In the genomic region with DNA sequence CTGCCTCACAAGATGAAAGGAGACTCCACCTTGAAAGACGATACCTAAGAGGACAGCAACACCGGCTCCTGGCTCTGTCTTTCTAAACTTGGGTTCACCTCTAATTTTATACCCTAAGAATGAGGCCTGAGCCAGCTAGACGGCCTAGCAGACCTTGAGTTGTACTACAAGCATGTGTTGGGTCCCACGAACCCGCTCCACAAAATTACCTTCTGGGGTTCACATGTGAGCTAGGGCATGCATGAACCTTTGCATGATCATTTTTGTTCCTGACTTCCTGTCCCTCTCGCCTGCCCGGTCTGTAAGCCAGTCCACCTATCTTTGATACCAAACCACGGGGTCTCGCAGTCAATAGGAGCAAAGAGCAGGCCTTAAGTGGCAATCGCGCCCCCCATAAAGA, we compare ENCODE assay signal across 8 mouse cellular contexts. TPM values are rescaled to one million over a fixed set of nuclear protein-coding genes. Genes with fewer than 3 reads are reported as not detected.
DNase-seq lines count a peak whose midpoint lies in the region; ATAC-seq and TF ChIP-seq lines count a peak whose summit lies in the region.

No protein-coding gene starts in this region.

- intact Hi-C loops in gastrocnemius, adult 2 months (cut with DNase I), result loop anchor here (5.0 kb wide), 1 partner anchor 105 kb away; no protein-coding TSS in a partner anchor

- 5% methylated on average over 11 of the region's 11 CpGs for WGBS in embryonic facial prominence, embryonic 14.5 days
- WGBS in limb, embryonic 15.5 days, result 2% methylated on average over 11 of the region's 11 CpGs
- WGBS in stomach, embryonic 15.5 days, result 3% methylated on average over 11 of the region's 11 CpGs

- peaks cover 34% of the 10 kb centered on the region for H3K36me3 ChIP-seq in embryonic facial prominence, embryonic 14.5 days (ENCODE audit: control insufficient read depth, insufficient read depth, low read length)
- peaks cover 38% of the 10 kb centered on the region for H3K36me3 ChIP-seq in limb, embryonic 15.5 days
- peaks cover 25% of the 10 kb centered on the region for H3K36me3 ChIP-seq in stomach, embryonic 15.5 days

- DNase-seq in gastrocnemius, adult 2 months, result no peak
- DNase-seq in gastrocnemius, postnatal 25 days, result no peak
- peak; percentile 17 to 26 for DNase-seq in B cell, adult 2 months
- DNase-seq in embryonic facial prominence, embryonic 14.5 days (ENCODE audit: low spot score), result no peak
- DNase-seq in adrenal gland, adult 18-20 months (ENCODE audit: low spot score in 2 of 2), result no peak
- DNase-seq in ovary, adult 18-20 months (ENCODE audit: low spot score), result no peak

- peaks cover 9% of the 10 kb centered on the region for H3K4me1 ChIP-seq in embryonic facial prominence, embryonic 14.5 days (ENCODE audit: control insufficient read depth, insufficient read depth, low read length)
- peaks cover 10% of the 10 kb centered on the region for H3K4me1 ChIP-seq in limb, embryonic 15.5 days
- peaks cover 10% of the 10 kb centered on the region; the same call in 1 of the 2 replicates for H3K4me1 ChIP-seq in stomach, embryonic 15.5 days

- peak overlapping the region; percentile 89 for H3K4me3 ChIP-seq in gastrocnemius, adult 2 months
- H3K4me3 ChIP-seq in embryonic facial prominence, embryonic 14.5 days (ENCODE audit: low read depth, low read length), result peak overlapping the region; percentile 72
- H3K4me3 ChIP-seq in limb, embryonic 15.5 days, result peak overlapping the region; percentile 71
- peak overlapping the region; percentile 64 for H3K4me3 ChIP-seq in stomach, embryonic 15.5 days (replicated peaks)

- H3K9me3 ChIP-seq in embryonic facial prominence, embryonic 14.5 days (ENCODE audit: control insufficient read depth, low read length), result no peaks in the 10 kb centered on the region
- H3K9me3 ChIP-seq in limb, embryonic 15.5 days, result no peaks in the 10 kb centered on the region
- H3K9me3 ChIP-seq in stomach, embryonic 15.5 days, result no peaks in the 10 kb centered on the region

- peak overlapping the region; percentile 76 for H3K9ac ChIP-seq in embryonic facial prominence, embryonic 14.5 days (ENCODE audit: low read depth, low read length)
- H3K9ac ChIP-seq in limb, embryonic 15.5 days, result peak overlapping the region; percentile 39
- H3K9ac ChIP-seq in stomach, embryonic 15.5 days, result peak overlapping the region; percentile 27

- no peak for TF ChIP-seq CTCF in gastrocnemius, adult 2 months (IDR thresholded peaks at IDR 0.05)

- no peak for ATAC-seq in embryonic facial prominence, embryonic 14.5 days (ENCODE audit: low read depth)
- no peak for ATAC-seq in limb, embryonic 15.5 days (ENCODE audit: insufficient number of reproducible peaks, low FRiP score, low TSS enrichment, low read depth)
- ATAC-seq in stomach, embryonic 15.5 days (ENCODE audit: insufficient read depth, low FRiP score, low read depth), result no peak

- H3K27me3 ChIP-seq in embryonic facial prominence, embryonic 14.5 days (replicated peaks; ENCODE audit: control insufficient read depth, insufficient read depth, low read length), result no peaks in the 10 kb centered on the region
- no peaks in the 10 kb centered on the region for H3K27me3 ChIP-seq in limb, embryonic 15.5 days
- H3K27me3 ChIP-seq in stomach, embryonic 15.5 days (replicated peaks), result no peaks in the 10 kb centered on the region

- H3K4me2 ChIP-seq in embryonic facial prominence, embryonic 14.5 days (ENCODE audit: low read depth, low read length), result peak overlapping the region; percentile 61
- peak overlapping the region; percentile 68 for H3K4me2 ChIP-seq in limb, embryonic 15.5 days
- H3K4me2 ChIP-seq in stomach, embryonic 15.5 days, result peak overlapping the region; percentile 78

- H3K27ac ChIP-seq in gastrocnemius, adult 2 months, result peak overlapping the region; percentile 91
- peak overlapping the region; percentile 70 for H3K27ac ChIP-seq in embryonic facial prominence, embryonic 14.5 days (replicated peaks; ENCODE audit: low read depth, low read length)
- H3K27ac ChIP-seq in limb, embryonic 15.5 days, result peak overlapping the region; percentile 57
- H3K27ac ChIP-seq in stomach, embryonic 15.5 days, result peak overlapping the region; percentile 51

RNA-seq across cellular contexts. Expression of gene Gm20390, which starts 0.7 kb away (rescaled TPM):
- 10 to 100 TPM in 1 of 2 experiments, 1 to 10 TPM in 1; 2.8 to 13.0 TPM for total RNA-seq in gastrocnemius, adult 2 months (2021)
- 10 to 100 TPM; 17.4 to 19.1 TPM for total RNA-seq in gastrocnemius, postnatal 25 days (2021)
- polyA plus RNA-seq in embryonic facial prominence, embryonic 14.5 days (2014; fragmentation: Nextera tagmentation; extraction: Ambion mirVana), result 365 and 376 TPM in 2 replicates
- 341 and 347 TPM in 2 replicates for polyA plus RNA-seq in limb, embryonic 15.5 days (2015; fragmentation: Nextera tagmentation; extraction: Ambion mirVana)
- polyA plus RNA-seq in stomach, embryonic 15.5 days (2015; fragmentation: Nextera tagmentation; extraction: Ambion mirVana), result 345 and 399 TPM in 2 replicates
- total RNA-seq in adrenal gland, adult 18-20 months (2021), result 10 to 100 TPM; 72.2 to 90.6 TPM

RNA-seq across cellular contexts. Expression of gene Nme1, which starts 0.9 kb away (rescaled TPM):
- total RNA-seq in gastrocnemius, adult 2 months (2021), result 10 to 100 TPM; 13.0 to 22.7 TPM
- total RNA-seq in gastrocnemius, postnatal 25 days (2021), result 10 to 100 TPM; 14.7 to 22.5 TPM
- 143 TPM in 2 replicates for polyA plus RNA-seq in embryonic facial prominence, embryonic 14.5 days (2014; fragmentation: Nextera tagmentation; extraction: Ambion mirVana)
- 109 and 113 TPM in 2 replicates for polyA plus RNA-seq in limb, embryonic 15.5 days (2015; fragmentation: Nextera tagmentation; extraction: Ambion mirVana)
- 147 and 174 TPM in 2 replicates for polyA plus RNA-seq in stomach, embryonic 15.5 days (2015; fragmentation: Nextera tagmentation; extraction: Ambion mirVana)
- total RNA-seq in adrenal gland, adult 18-20 months (2021), result 10 to 100 TPM; 37.7 to 42.8 TPM

RNA-seq across cellular contexts. Expression of gene Nme2, which starts 11.3 kb away (rescaled TPM):
- total RNA-seq in gastrocnemius, adult 2 months (2021), result 100 to 1,000 TPM; 611 to 700 TPM
- total RNA-seq in gastrocnemius, postnatal 25 days (2021), result 100 to 1,000 TPM; 496 to 573 TPM
- 336 and 395 TPM in 2 replicates for polyA plus RNA-seq in embryonic facial prominence, embryonic 14.5 days (2014; fragmentation: Nextera tagmentation; extraction: Ambion mirVana)
- 322 and 365 TPM in 2 replicates for polyA plus RNA-seq in limb, embryonic 15.5 days (2015; fragmentation: Nextera tagmentation; extraction: Ambion mirVana)
- 266 and 295 TPM in 2 replicates for polyA plus RNA-seq in stomach, embryonic 15.5 days (2015; fragmentation: Nextera tagmentation; extraction: Ambion mirVana)
- 100 to 1,000 TPM; 444 to 476 TPM for total RNA-seq in adrenal gland, adult 18-20 months (2021)

RNA-seq across cellular contexts. Expression of gene Spag9, which starts 28.5 kb away (rescaled TPM):
- total RNA-seq in gastrocnemius, adult 2 months (2021), result 100 to 1,000 TPM; 154 to 161 TPM
- total RNA-seq in gastrocnemius, postnatal 25 days (2021), result 100 to 1,000 TPM; 132 to 134 TPM
- 69.9 and 71.6 TPM in 2 replicates for polyA plus RNA-seq in embryonic facial prominence, embryonic 14.5 days (2014; fragmentation: Nextera tagmentation; extraction: Ambion mirVana)
- polyA plus RNA-seq in limb, embryonic 15.5 days (2015; fragmentation: Nextera tagmentation; extraction: Ambion mirVana), result 39.4 and 44.0 TPM in 2 replicates
- polyA plus RNA-seq in stomach, embryonic 15.5 days (2015; fragmentation: Nextera tagmentation; extraction: Ambion mirVana), result 36.2 and 45.6 TPM in 2 replicates
- 100 to 1,000 TPM; 112 to 130 TPM for total RNA-seq in adrenal gland, adult 18-20 months (2021)

Comparison
In these comparisons a context has a peak if more than half of its experiments do, and no peak if none do; other contexts are left out.
1. DNase-seq: peak in B cell, adult 2 months (2 of 2); none in gastrocnemius, adult 2 months (single experiment), gastrocnemius, postnatal 25 days (single experiment), embryonic facial prominence, embryonic 14.5 days (single experiment), adrenal gland, adult 18-20 months (0 of 2) and ovary, adult 18-20 months (single experiment).
2. Peak in every context shown above with its lines, with median percentiles within 50 percentile points of each other: H3K27ac ChIP-seq, H3K4me3 ChIP-seq, H3K4me2 ChIP-seq and H3K9ac ChIP-seq.